Mouse (Mus musculus) gastrocnemius, adult 2 months (tissue): ENCODE results near the gene Pifo. TPM values are rescaled to one million over a fixed set of nuclear protein-coding genes. Genes with fewer than 3 reads are reported as not detected.
A peak's percentile ranks its signal among the peaks of the same experiment; 100 is the strongest.
"Not testable (repeated sequence)": the region's sequence is repeated elsewhere in the genome, so short reads cannot be mapped to it uniquely, and the experiment has no call there.

Source experiments
- DNase-seq: peaks from one replicate; pipeline ENCODE4 v3.0.0; 2022
- H3K27ac ChIP-seq: fragments of 200-600 bp; 2 replicates; pipeline ENCODE4 v1.8.1; 2022; ENCODE audit warnings: mild to moderate bottlenecking
- H3K4me3 ChIP-seq: fragments of 200-600 bp; 2 replicates; pipeline ENCODE4 v1.8.1; 2022; ENCODE audit warnings: mild to moderate bottlenecking, moderate library complexity
- CTCF ChIP-seq: fragments of 200-600 bp; IDR thresholded peaks from 2 replicates; pipeline ENCODE4 v1.8.1; 2022; ENCODE audit warnings: antibody characterized with exemption, mild to moderate bottlenecking, moderate library complexity
- intact Hi-C: fragments of 180-260 bp; cut with DNase I; formaldehyde crosslinking; loops from one replicate; pipeline ENCODE4 v1.15.1; 2025
- long read RNA-seq, 2 experiments: library from polyadenylated mRNA; stranded (forward); transcript quantifications; one replicate each; pipeline ENCODE4 v2.0.0; 2021
- total RNA-seq, 2 experiments: library from RNA; stranded (reverse); gene quantifications; 2 replicates each; pipeline ENCODE4 v1.2.3; 2021

Pifo gene
- not detected for total RNA-seq
- long read RNA-seq, experiment 1 = 0 reads
- long read RNA-seq, experiment 2 = 0 reads

DNA sequence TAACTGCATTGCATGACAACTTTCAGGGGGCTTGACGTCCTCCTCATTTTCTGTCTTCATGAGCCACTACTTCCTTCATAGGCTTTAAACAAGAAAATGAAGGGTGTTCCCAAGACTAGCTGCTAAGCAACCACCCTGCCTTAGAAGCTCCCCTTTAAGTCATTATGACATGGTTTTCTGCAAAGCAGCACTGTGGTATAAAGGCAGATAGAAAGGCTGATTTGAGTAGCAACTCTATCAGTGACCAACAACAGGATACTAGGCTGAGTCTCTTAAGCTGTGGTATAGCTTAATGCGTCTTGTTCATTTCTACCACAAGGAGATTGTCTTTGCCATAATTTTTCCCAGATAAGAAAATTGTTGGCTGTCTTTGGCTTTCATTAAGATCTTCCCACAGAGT lies at the start of gene Pifo:
Gene Pifo (minus strand): TSS at position 101 of the 400 bp plus-strand sequence.
- TF ChIP-seq CTCF = no peak
- intact Hi-C loops = no loop called here
- H3K4me3 ChIP-seq = no peak within 1 kb of the TSS
- no peak within 1 kb of the TSS for H3K27ac ChIP-seq
- DNase-seq = no peak

GRCm38 (mm10) chr3:106057966-106058365 lies 43.5 kb upstream of the Pifo start:
- no peak for DNase-seq
- TF ChIP-seq CTCF = no peak
- H3K27ac ChIP-seq = no peak overlapping the region
- intact Hi-C loops = no loop called here
- no peak overlapping the region for H3K4me3 ChIP-seq

GRCm38 (mm10) chr3:106051896-106052295 lies 37.5 kb upstream of the Pifo start:
- Histone ChIP-seq H3K27ac (no peak overlapping the region), H3K4me3 (no peak overlapping the region)
- TF ChIP-seq CTCF = no peak
- intact Hi-C loops = no loop called here
- no peak for DNase-seq

GRCm38 (mm10) chr3:106040306-106040705 lies 25.9 kb upstream of the Pifo start:
- Histone ChIP-seq H3K4me3 (no peak overlapping the region), H3K27ac (no peak overlapping the region)
- no peak for TF ChIP-seq CTCF
- no peak for DNase-seq
- intact Hi-C loops = no loop called here

DNA sequence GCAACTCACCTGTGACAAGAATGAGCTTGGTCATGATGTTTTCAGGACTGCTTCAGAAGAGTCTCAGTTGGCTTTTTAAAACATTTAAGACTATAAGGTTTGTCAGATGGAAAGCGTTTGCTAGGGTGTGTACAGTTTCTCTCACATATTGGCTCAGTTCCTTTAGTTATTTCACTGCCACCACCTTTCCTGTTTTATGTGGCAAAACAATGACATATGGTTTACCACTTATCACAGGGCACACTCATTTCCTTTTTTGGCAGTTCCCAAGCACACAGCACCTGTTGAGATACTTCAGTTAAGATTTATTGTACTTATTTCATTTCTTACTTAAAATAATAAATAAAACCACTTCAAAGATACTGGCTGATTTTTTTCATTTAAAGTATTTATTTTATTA lies 18.3 kb upstream of the Pifo start, which contains the start of gene Chil5:
Gene Chil5 (minus strand): TSS at position 34 of the 400 bp plus-strand sequence.
- no peak for TF ChIP-seq CTCF
- Histone ChIP-seq H3K27ac (no peak within 1 kb of the TSS), H3K4me3 (no peak within 1 kb of the TSS)
- intact Hi-C loops = no loop called here
- DNase-seq = no peak

- intact Hi-C loops = no loop called here
- H3K27ac ChIP-seq = no peak overlapping the region
- no peak overlapping the region for H3K4me3 ChIP-seq
- no peak for TF ChIP-seq CTCF
- DNase-seq = no peak
Observed at GRCm38 (mm10) chr3:106024135-106024534, 9.7 kb upstream of the Pifo start.

DNA sequence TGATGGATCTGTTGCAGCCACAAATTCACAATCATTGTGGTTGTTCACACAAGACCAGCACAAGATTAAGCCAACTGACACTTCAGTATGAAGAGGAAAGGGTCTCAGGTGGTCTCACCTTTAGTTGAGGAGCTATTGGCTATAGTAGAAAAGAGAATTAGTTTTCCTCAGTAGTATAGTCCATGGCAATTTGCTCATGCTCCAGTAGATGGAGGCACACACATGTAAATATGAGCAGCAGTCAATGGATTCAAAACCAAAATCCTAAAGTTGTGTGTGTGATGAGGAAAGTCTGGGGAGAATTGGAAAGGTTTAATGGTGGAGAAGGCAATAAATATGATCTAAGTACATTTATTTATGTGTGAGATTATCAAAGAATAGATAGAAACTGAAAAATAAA lies 7.4 kb upstream of the Pifo start:
- TF ChIP-seq CTCF = peak; percentile 21; the same call in 1 of the 2 replicates
- H3K4me3 ChIP-seq = no peak overlapping the region
- intact Hi-C loops = no loop called here
- DNase-seq = no peak
- no peak overlapping the region for H3K27ac ChIP-seq

DNA sequence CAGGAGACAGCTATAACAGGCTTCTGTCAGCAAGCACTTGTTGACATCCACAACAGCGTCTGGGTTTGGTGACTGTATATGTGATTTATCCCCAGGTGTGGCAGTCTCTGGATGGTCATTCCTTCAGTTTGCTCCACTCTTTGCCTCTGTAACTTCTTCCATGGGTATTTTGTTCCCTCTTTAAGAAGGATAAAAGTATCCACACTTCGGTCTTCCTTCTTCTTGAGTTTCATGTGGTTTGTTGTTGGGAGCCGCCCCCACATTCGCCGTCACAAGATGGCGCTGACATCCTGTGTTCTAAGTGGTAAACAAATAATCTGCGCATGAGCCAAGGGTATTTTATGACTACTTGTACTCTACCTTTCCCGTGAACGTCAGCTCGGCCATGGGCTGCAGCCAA lies 11.1 kb downstream of the Pifo start:
- DNase-seq, intact Hi-C loops, H3K27ac ChIP-seq, H3K4me3 ChIP-seq: not testable (repeated sequence)

GRCm38 (mm10) chr3:106001416-106002370 lies 12.8 kb downstream of the Pifo start:
- DNase-seq = peak; percentile 23
- H3K4me3 ChIP-seq = peak overlapping the region; percentile 17; the same call in 1 of the 2 replicates
- no peak overlapping the region for H3K27ac ChIP-seq
- no peak for TF ChIP-seq CTCF
- intact Hi-C loops = no loop called here

DNA sequence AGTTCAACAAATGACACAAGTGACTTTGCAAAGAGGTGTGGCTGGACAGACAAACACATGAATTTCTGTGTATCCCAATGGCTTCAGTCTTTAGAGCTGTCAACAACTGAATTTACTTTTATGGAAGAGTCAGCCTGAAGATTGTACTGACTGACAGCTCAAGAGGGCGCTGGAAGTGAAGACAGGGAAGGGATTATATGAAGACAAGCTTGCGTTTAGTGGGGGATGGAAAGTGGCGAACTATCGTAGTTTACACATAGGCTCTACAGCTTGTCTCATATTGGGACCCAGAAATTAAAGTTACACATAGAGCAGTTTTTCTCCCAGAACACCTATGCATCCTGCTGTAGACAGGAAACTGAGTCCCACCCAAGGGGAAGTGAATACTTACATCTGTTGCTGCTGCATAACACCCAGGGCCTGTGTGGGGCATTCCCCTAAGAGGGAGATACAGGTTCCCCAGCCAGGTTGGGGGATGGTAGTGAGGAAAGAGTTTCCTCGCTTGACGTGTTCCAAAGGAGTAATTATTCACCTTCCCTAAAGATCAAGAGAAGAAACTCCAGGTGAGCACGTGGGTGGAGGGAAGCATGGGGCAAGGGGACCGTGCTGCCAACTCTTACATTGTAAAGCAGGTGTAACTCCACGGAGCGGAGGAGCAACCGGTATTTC lies 13.6 kb downstream of the Pifo start:
- intact Hi-C loops = no loop called here
- TF ChIP-seq CTCF = no peak
- H3K4me3 ChIP-seq = 0 out of 2 replicates have a peak overlapping the region, but pooled peaks have one; percentile 17

DNA sequence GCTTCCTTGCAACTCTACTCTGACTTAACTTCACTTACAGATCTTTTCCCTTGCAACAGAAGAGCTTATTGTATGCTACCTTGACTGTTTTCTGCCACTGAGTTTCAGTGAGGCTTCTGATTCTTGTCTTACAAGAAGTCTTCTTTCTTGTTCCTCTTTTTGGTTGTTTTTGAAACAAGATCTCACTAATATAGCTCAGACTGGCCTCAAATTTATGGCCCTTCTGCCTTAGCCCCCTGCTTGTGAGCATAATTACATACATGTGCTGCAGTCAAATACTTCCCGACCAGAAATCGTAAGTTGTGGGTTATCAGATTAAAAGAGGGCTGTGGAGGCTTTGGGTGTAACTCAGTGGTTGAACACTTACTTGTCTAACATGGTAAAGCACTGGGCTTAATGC lies 19.7 kb downstream of the Pifo start:
- no peak for DNase-seq
- intact Hi-C loops = loop anchor here (5.0 kb wide), 1 partner anchor 453 kb away; no protein-coding TSS in a partner anchor
- no peak overlapping the region for H3K27ac ChIP-seq
- H3K4me3 ChIP-seq = no peak overlapping the region
- TF ChIP-seq CTCF = no peak

More for the DNA sequence above, 13.6 kb downstream of the Pifo start:
- H3K27ac ChIP-seq = no peak overlapping the region
- no peak for DNase-seq

DNA sequence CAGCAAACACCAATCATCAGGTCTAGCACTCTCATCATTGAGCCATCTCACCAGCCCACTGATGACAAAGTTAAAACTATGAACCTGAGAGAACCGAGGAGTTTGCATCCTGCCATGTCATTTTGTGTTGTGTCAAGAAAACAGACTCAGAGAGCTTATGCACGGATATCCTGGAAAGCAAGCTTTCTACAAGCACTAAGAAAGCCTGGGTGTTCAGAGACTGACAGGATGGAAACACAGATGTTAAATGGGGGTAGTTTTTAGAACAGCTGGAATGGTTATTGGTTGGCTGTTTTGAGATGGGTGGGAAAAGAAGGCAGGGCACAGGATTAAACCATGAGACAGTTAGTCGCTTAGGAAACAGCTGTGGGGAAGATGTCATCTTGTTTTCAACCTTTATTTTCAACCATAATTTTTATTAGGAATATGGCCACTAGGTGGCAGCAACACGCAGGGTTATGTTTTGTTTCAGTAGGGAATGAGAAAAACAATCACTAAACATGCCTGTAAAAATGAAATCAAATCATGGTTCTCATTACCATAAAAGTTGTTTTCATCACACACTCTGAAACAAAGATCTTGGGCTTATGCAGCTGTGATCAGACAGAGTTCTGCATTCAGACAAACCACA lies 22.7 kb downstream of the Pifo start:
- intact Hi-C loops = loop anchor here (5.0 kb wide), 1 partner anchor 456 kb away; no protein-coding TSS in a partner anchor
- no peak overlapping the region for H3K27ac ChIP-seq
- no peak overlapping the region for H3K4me3 ChIP-seq
- peak; percentile 32 for DNase-seq
- peak; percentile 82 for TF ChIP-seq CTCF

GRCm38 (mm10) chr3:105989611-105990010 lies 24.8 kb downstream of the Pifo start:
- not testable (repeated sequence) for H3K4me3 ChIP-seq, H3K27ac ChIP-seq, DNase-seq
- intact Hi-C loops = loop anchor here (5.0 kb wide), 1 partner anchor 458 kb away; no protein-coding TSS in a partner anchor
